Mouse (Mus musculus) intestine, embryonic 16.5 days (tissue): ENCODE measurements around the gene Ccdc18. TPM values are rescaled to one million over a fixed set of nuclear protein-coding genes. Genes with fewer than 3 reads are reported as not detected.
"Not testable (repeated sequence)": the region's sequence is repeated elsewhere in the genome, so short reads cannot be mapped to it uniquely, and the experiment has no call there.

Source experiments
- ATAC-seq: fragments of 200-750 bp; cut with Nextera tagmentation; 2 replicates; pipeline ENCODE4 v1.8.0; 2017; ENCODE audit warnings: moderate TSS enrichment, moderate library complexity
- H3K27ac ChIP-seq: fragments of 300-500 bp; sonication (generic); 2 replicates; pipeline ENCODE4 v1.5.1; 2014; ENCODE audit warnings: mild to moderate bottlenecking, low read length
- H3K27me3 ChIP-seq: fragments of 300-500 bp; sonication (generic); replicated peaks from 2 replicates; pipeline ENCODE4 v1.6.1; 2014; ENCODE audit warnings: low read length, control low read depth, mixed read lengths; ENCODE audit not compliant: control insufficient read depth, insufficient read depth
- H3K36me3 ChIP-seq: fragments of 300-500 bp; sonication (generic); 2 replicates; pipeline ENCODE4 v1.6.1; 2014; ENCODE audit warnings: low read length, control low read depth; ENCODE audit not compliant: control insufficient read depth, insufficient read depth
- H3K4me1 ChIP-seq: fragments of 300-500 bp; sonication (generic); 2 replicates; pipeline ENCODE4 v1.6.1; 2014; ENCODE audit warnings: low read length, control low read depth, mixed read lengths; ENCODE audit not compliant: control insufficient read depth, insufficient read depth
- H3K4me2 ChIP-seq: fragments of 300-500 bp; sonication (generic); 2 replicates; pipeline ENCODE4 v1.6.1; 2014; ENCODE audit warnings: low read depth, low read length, control low read depth
- H3K4me3 ChIP-seq: fragments of 300-500 bp; sonication (generic); 2 replicates; pipeline ENCODE4 v1.5.1; 2014; ENCODE audit warnings: mild to moderate bottlenecking, low read length
- H3K9ac ChIP-seq: fragments of 300-500 bp; sonication (generic); 2 replicates; pipeline ENCODE4 v1.6.1; 2014; ENCODE audit warnings: low read depth, low read length
- H3K9me3 ChIP-seq: fragments of 300-500 bp; sonication (generic); 2 replicates; pipeline ENCODE4 v1.6.1; 2016; ENCODE audit warnings: low read length, control low read depth; ENCODE audit not compliant: control insufficient read depth
- WGBS: fragments of 180-500 bp; shearing (Covaris S2); extraction: QIAGEN DNeasy Blood & Tissue Kit; methylation state at CpG from one replicate; pipeline ENCODE4 v1.1.7; 2014; 5-methylcytosine and 5-hydroxymethylcytosine counted together
- polyA plus RNA-seq: library from polyadenylated mRNA; unstranded; fragments of >200 nt; fragmentation: Nextera tagmentation; extraction: Ambion mirVana; gene quantifications from 2 replicates; pipeline ENCODE4 v1.2.1, GENCODE M21; 2015

Ccdc18 gene
- 5.9 and 7.7 TPM in 2 replicates for polyA plus RNA-seq

DNA sequence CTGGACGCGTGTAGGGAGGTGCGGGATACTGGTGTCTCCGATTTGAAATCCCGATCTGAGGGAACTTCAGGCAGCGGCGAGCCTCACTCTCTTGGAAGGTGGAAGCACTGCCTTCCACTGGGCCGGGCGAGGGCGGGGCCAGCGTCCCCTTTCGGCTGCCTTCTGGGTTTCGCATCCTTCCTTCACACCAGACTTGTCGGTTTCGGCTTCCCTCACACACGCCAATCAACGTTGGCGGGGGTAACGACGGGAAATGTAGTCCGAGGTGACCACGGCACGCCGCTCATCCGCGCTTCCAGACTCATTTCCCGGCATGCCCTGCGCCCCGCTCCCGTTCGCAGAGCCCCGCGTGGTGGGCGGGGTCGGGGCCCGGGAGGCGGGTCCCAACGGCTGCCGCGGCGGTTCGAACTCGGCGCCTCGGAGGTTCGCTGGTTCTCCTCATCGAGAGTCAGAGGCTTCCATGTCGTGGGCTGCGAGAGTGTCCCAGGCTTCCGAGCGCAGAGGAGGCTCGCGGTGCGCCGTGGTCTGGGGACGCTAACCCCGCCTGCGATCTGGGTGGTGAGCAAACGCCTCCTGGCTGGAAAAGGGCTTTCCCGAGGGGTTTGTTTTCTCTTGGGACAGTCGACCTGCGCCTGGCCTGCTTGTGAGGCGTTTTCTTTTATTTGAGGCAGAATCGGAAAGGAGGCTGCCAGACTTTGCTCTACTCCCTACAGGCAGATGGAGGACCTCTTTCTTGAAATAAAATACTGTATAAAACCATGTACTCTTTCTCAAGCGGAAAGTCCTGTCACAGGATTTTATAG, at the start of gene Ccdc18, which contains the start of gene Tmed5:
Gene Ccdc18, plus strand, starts transcription at position 435 of the 803 bp plus-strand sequence.
Gene Tmed5, minus strand, starts transcription at position 180 of the 803 bp plus-strand sequence.
- Histone ChIP-seq H3K9me3 (no peaks in the 10 kb centered on the region), H3K4me1 (0 out of 2 replicates have a peak, but pooled peaks cover 3% of the 10 kb centered on the region), H3K27me3 (no peaks in the 10 kb centered on the region), H3K27ac (peak within 1 kb of the TSS; percentile 94), H3K9ac (peak within 1 kb of the TSS; percentile 83), H3K36me3 (no peaks in the 10 kb centered on the region), H3K4me3 (peak within 1 kb of the TSS; percentile 79), H3K4me2 (peak within 1 kb of the TSS; percentile 68)
- under 1% methylated on average over 64 of the region's 65 CpGs for WGBS
- peak; percentile 99 for ATAC-seq

DNA sequence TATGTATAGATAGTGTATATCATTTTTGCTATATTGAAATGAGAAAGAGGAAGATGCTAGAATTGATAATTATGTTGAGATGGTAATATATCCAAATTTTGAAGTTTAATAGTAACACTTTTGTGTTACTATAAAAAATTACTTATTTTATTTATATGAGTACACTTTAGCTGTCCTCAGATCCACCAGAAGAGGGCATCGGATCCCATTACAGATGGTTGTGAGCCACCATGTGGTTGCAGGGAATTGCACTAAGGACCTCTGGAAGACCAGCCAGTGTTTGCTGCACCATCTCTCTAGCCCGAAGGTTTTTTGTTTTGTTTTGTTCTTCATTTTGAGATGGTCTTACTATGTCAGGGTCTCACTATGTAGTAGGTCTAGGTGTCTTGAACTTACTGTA, 47.2 kb upstream of the Ccdc18 start:
- no peak overlapping the region for H3K9ac ChIP-seq
- H3K4me3 ChIP-seq: no peak overlapping the region
- 96% methylated on average over 2 of the region's 2 CpGs for WGBS
- no peak for ATAC-seq
- H3K9me3 ChIP-seq: no peaks in the 10 kb centered on the region
- no peak overlapping the region for H3K4me2 ChIP-seq
- H3K4me1 ChIP-seq: no peaks in the 10 kb centered on the region
- H3K27ac ChIP-seq: no peak overlapping the region
- H3K36me3 ChIP-seq: peaks cover 13% of the 10 kb centered on the region
- H3K27me3 ChIP-seq: no peaks in the 10 kb centered on the region

DNA sequence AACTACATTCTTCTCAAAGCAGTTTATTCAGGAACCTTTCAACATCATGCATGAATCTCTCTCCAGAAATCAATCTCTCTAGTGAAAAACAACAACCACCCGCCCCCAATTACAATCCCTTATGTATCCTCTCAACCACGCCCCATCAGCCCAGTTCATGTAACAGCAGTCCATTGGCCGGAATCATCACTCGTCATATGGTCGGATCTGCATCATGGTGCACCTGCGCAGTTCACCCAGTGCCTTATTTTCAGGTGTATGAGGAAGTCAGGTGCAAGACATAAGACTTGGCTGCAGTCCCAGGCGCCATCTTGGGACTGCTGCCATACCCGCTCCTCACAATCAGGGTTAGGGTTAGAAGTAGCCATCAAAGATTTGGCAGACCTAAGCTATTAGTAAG, 39.9 kb upstream of the Ccdc18 start:
- 94% methylated on average over 8 of the region's 8 CpGs for WGBS
- not testable (repeated sequence) for H3K27me3 ChIP-seq, H3K9me3 ChIP-seq, H3K4me3 ChIP-seq, H3K27ac ChIP-seq, H3K4me1 ChIP-seq, H3K4me2 ChIP-seq, H3K9ac ChIP-seq, ATAC-seq
- peaks cover 15% of the 10 kb centered on the region for H3K36me3 ChIP-seq

DNA sequence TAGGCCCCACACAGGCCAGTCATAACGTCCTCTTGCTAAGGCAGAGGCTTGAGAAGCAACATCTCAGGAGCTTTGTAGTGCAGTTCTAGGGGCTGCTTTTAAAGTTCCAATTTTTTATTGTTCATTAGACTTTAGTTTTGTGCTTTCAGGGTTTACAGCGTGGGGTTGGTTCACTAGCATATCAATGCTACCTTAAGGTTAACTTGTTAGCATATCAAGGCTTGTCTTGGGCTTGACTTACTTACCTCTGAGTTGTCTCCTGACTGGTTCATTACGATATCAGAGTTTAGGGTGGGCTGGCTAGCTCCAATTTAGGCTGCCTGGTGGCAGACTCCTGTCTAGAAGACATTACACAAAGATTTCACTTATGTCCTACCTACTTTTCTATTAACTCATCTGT, 35.0 kb upstream of the Ccdc18 start:
- WGBS: 90% methylated on average over 3 of the region's 3 CpGs
- ATAC-seq: no peak
- no peaks in the 10 kb centered on the region for H3K4me1 ChIP-seq

DNA sequence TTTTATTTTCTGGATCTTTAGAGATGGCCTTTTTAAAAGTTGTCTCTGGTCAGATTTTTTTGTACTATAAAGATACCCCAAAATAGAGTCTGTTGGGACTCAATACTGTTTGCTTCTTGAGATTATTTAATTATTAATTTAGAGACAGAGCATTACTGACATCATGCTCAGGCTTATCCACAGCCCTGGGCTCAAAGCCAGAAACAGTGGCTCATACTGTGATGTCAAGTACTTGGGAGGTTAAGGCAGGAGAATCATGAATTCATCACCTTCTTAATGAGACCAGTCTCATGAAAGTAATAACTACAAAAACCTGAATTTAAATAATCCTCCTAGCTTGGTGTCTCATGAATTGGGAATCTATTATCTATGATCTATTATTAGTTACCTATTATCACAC, 32.5 kb upstream of the Ccdc18 start:
- no peaks in the 10 kb centered on the region for H3K9me3 ChIP-seq
- peaks cover 5% of the 10 kb centered on the region; the same call in 1 of the 2 replicates for H3K36me3 ChIP-seq
- no peaks in the 10 kb centered on the region for H3K4me1 ChIP-seq
- H3K9ac ChIP-seq: no peak overlapping the region
- H3K4me3 ChIP-seq: no peak overlapping the region
- no peak overlapping the region for H3K27ac ChIP-seq
- no peak for ATAC-seq
- H3K4me2 ChIP-seq: no peak overlapping the region
- no peaks in the 10 kb centered on the region for H3K27me3 ChIP-seq

More for the DNA sequence above, 35.0 kb upstream of the Ccdc18 start:
- Histone ChIP-seq H3K27me3 (no peaks in the 10 kb centered on the region), H3K4me3 (no peak overlapping the region), H3K9me3 (no peaks in the 10 kb centered on the region), H3K4me2 (no peak overlapping the region), H3K9ac (no peak overlapping the region), H3K36me3 (peaks cover 8% of the 10 kb centered on the region), H3K27ac (no peak overlapping the region)

DNA sequence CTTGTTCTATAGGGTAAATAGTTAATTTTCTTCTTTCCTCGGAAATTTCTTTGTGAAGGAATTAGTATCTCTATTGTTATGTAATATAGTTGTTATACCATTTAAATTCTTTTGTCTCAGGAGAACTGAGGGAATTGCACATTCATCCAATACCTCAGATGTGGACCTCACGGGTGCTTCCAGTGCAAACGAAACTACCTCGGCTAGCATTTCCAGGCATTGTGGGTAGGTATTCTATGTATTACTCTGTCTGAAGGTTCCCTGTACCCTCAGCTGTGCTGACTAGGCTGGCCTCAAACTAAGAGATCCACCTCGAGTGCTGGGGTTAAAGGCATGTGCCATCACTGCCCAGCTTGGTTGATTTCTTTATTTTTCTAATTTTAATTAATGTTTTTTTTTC, 28.4 kb upstream of the Ccdc18 start:
- H3K36me3 ChIP-seq: peaks cover 5% of the 10 kb centered on the region; the same call in 1 of the 2 replicates
- 87% methylated on average over 5 of the region's 5 CpGs for WGBS

DNA sequence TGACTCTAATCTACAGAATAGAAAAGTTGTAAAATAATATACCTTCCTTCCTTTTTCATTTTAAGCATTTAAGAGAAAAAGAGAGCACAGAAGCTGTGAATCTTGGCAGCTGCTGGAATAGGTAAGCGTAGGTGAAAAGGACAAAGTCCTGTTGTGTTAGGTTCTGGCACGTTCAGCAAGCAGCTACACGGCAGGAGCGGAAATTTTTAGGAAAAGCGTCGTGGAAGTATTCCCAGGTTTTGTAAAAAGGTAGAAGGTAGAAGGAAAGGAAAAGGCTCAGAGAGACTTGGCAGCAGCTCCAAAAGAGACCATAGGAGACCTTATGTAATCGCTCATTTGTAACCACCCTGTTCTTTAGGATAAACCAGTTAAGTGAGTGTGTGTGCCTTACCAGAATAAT, 23.3 kb upstream of the Ccdc18 start:
- no peaks in the 10 kb centered on the region for H3K36me3 ChIP-seq
- H3K27ac ChIP-seq: no peak overlapping the region
- H3K4me2 ChIP-seq: no peak overlapping the region
- no peak for ATAC-seq
- no peaks in the 10 kb centered on the region for H3K27me3 ChIP-seq
- no peaks in the 10 kb centered on the region for H3K9me3 ChIP-seq
- no peaks in the 10 kb centered on the region for H3K4me1 ChIP-seq
- no peak overlapping the region for H3K4me3 ChIP-seq
- WGBS: 94% methylated on average over 7 of the region's 7 CpGs
- H3K9ac ChIP-seq: no peak overlapping the region

More for the DNA sequence above, 28.4 kb upstream of the Ccdc18 start:
- Histone ChIP-seq H3K4me3 (no peak overlapping the region), H3K4me2 (no peak overlapping the region), H3K9me3 (no peaks in the 10 kb centered on the region), H3K4me1 (no peaks in the 10 kb centered on the region), H3K27ac (no peak overlapping the region), H3K9ac (no peak overlapping the region), H3K27me3 (no peaks in the 10 kb centered on the region)
- ATAC-seq: no peak

DNA sequence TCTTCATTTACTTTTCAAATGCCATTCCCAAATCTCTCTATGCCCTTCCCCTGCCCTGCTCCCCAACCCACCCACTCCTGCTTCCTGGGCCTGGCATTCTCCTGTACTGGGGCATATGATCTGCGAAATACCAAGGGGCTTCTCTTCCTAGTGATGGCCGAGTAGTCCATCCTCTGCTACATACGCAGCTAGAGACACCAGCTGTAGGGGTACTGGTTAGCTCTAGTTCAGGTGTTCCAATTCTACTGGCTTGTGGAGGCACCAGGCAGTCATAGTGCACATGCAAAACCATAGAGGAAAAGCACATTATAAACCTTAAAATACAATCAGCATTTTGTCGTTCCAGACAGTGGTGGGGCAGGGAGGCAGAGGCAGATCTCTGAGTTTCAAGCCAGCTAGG, 15.0 kb upstream of the Ccdc18 start:
- ATAC-seq: no peak
- Histone ChIP-seq H3K4me1 (no peaks in the 10 kb centered on the region), H3K9me3 (no peaks in the 10 kb centered on the region), H3K9ac (no peak overlapping the region), H3K4me2 (no peak overlapping the region), H3K27ac (no peak overlapping the region), H3K36me3 (peaks cover 3% of the 10 kb centered on the region; the same call in 1 of the 2 replicates), H3K4me3 (no peak overlapping the region), H3K27me3 (no peaks in the 10 kb centered on the region)
- WGBS: 91% methylated on average over 4 of the region's 4 CpGs

DNA sequence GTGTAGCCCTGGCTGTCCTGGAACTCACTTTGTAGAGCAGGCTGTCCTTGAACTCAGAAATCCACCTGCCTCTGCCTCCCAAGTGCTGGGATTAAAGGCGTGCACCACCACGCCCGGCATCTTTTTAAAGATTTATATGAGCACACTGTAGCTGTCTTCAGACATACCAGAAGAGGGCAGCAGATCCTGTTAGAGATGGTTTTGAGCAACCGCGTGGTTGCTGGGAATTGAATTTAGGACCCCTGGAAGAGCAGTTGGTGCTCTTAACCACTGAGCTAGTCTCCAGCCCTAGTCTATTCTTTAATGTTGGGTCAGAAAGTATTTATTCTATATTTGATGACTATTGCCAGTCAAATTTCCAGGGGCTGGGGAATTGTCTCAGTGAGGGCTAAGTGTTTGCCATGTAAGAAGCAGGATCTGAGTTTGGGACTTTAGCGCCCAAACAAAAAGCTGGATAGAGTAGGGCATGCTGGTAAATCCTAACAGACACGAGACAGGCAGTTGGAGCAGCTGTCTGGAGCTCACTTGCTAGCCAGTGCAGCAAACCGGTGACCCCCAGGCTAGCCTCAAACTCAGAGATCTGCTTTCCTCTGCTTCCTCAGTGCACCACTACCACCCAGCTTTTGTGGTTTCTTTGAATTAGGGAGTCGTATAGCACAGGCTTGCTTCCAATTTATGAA, 12.3 kb upstream of the Ccdc18 start:
- Histone ChIP-seq H3K4me3 (no peak overlapping the region), H3K27ac (no peak overlapping the region), H3K27me3 (no peaks in the 10 kb centered on the region), H3K4me1 (no peaks in the 10 kb centered on the region), H3K9ac (no peak overlapping the region), H3K36me3 (peaks cover 3% of the 10 kb centered on the region; the same call in 1 of the 2 replicates), H3K4me2 (no peak overlapping the region), H3K9me3 (no peaks in the 10 kb centered on the region)
- WGBS: 83% methylated on average over 9 of the region's 9 CpGs
- no peak for ATAC-seq
